Mouse (Mus musculus): ENCODE data around the gene Cds2. TPM values are rescaled to one million over a fixed set of nuclear protein-coding genes. Genes with fewer than 3 reads are reported as not detected.

Cds2 gene
- polyA plus RNA-seq, 1 experiment from 2014 or later: 20.8 TPM

GRCm38 (mm10) chr2:132292083-132292482, 29.1 kb downstream of the Cds2 start:
- Histone ChIP-seq H3K36me3 (ENCODE audit: control insufficient read depth, insufficient read depth, low read length) (peaks cover 18% of the 10 kb centered on the region), H3K27ac (ENCODE audit: low read length) (no peak overlapping the region), H3K4me1 (ENCODE audit: control insufficient read depth, insufficient read depth, low read length) (no peaks in the 10 kb centered on the region), H3K4me2 (replicated peaks; ENCODE audit: low read depth, low read length) (no peak overlapping the region), H3K4me3 (ENCODE audit: low read depth, low read length) (no peak overlapping the region), H3K9ac (replicated peaks; ENCODE audit: low read depth, low read length) (no peak overlapping the region), H3K27me3 (ENCODE audit: control insufficient read depth, insufficient read depth, low read length) (no peaks in the 10 kb centered on the region), H3K9me3 (ENCODE audit: control insufficient read depth, low read depth, low read length) (no peaks in the 10 kb centered on the region)
- 36% methylated on average over 4 of the region's 4 CpGs for WGBS
- ATAC-seq (ENCODE audit: insufficient number of reproducible peaks, insufficient read depth, low FRiP score, low read depth): no peak

- no peak overlapping the region for H3K9ac ChIP-seq (replicated peaks; ENCODE audit: low read depth, low read length)
- no peak for ATAC-seq (ENCODE audit: insufficient number of reproducible peaks, insufficient read depth, low FRiP score, low read depth)
These were observed 30.9 kb downstream of the Cds2 start for GRCm38 (mm10) chr2:132293694-132294450.

GRCm38 (mm10) chr2:132298250-132298649, 35.3 kb downstream of the Cds2 start:
- Histone ChIP-seq H3K36me3 (ENCODE audit: control insufficient read depth, insufficient read depth, low read length) (peaks cover 36% of the 10 kb centered on the region), H3K27ac (ENCODE audit: low read length) (no peak overlapping the region), H3K4me2 (replicated peaks; ENCODE audit: low read depth, low read length) (no peak overlapping the region), H3K4me1 (ENCODE audit: control insufficient read depth, insufficient read depth, low read length) (no peaks in the 10 kb centered on the region), H3K4me3 (ENCODE audit: low read depth, low read length) (no peak overlapping the region), H3K9me3 (ENCODE audit: control insufficient read depth, low read depth, low read length) (no peaks in the 10 kb centered on the region), H3K9ac (replicated peaks; ENCODE audit: low read depth, low read length) (no peak overlapping the region), H3K27me3 (ENCODE audit: control insufficient read depth, insufficient read depth, low read length) (no peaks in the 10 kb centered on the region)
- no peak for ATAC-seq (ENCODE audit: insufficient number of reproducible peaks, insufficient read depth, low FRiP score, low read depth)
- WGBS: 98% methylated on average over 4 of the region's 4 CpGs

More at GRCm38 (mm10) chr2:132293694-132294450, 30.9 kb downstream of the Cds2 start:
- no peak overlapping the region for H3K27ac ChIP-seq (ENCODE audit: low read length)
- H3K4me2 ChIP-seq (replicated peaks; ENCODE audit: low read depth, low read length): no peak overlapping the region
- H3K4me1 ChIP-seq (ENCODE audit: control insufficient read depth, insufficient read depth, low read length): no peaks in the 10 kb centered on the region
- no peak overlapping the region for H3K4me3 ChIP-seq (ENCODE audit: low read depth, low read length)
- no peaks in the 10 kb centered on the region for H3K27me3 ChIP-seq (ENCODE audit: control insufficient read depth, insufficient read depth, low read length)
- 92% methylated on average over 10 of the region's 10 CpGs for WGBS
- no peaks in the 10 kb centered on the region for H3K9me3 ChIP-seq (ENCODE audit: control insufficient read depth, low read depth, low read length)
- H3K36me3 ChIP-seq (ENCODE audit: control insufficient read depth, insufficient read depth, low read length): peaks cover 26% of the 10 kb centered on the region

DNA sequence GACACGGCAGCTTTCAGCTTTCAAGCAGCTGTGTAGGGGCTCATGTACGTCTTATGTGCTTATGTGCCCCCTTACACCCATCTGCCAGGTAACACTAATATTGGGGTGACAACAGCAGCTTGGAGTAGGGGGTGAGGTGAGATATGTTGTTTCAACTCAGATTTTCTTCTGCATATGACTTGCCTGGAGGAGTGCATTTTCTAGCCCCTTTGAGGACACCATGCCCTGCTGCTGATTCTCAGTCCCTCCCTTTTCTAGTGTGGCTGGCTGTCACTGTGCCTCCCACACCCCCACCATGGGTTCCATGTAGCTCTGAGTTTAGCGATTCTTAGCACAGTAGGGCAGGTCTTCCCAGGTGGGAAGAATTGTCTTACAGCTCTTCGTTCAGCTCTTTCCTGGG, 38.5 kb downstream of the Cds2 start:
- H3K9me3 ChIP-seq (ENCODE audit: control insufficient read depth, low read depth, low read length): no peaks in the 10 kb centered on the region
- no peaks in the 10 kb centered on the region for H3K27me3 ChIP-seq (ENCODE audit: control insufficient read depth, insufficient read depth, low read length)
- H3K4me1 ChIP-seq (ENCODE audit: control insufficient read depth, insufficient read depth, low read length): no peaks in the 10 kb centered on the region
- no peak overlapping the region for H3K27ac ChIP-seq (ENCODE audit: low read length)
- 94% methylated on average over 4 of the region's 4 CpGs for WGBS
- no peak for ATAC-seq (ENCODE audit: insufficient number of reproducible peaks, insufficient read depth, low FRiP score, low read depth)
- H3K9ac ChIP-seq (replicated peaks; ENCODE audit: low read depth, low read length): no peak overlapping the region
- H3K4me2 ChIP-seq (replicated peaks; ENCODE audit: low read depth, low read length): no peak overlapping the region
- H3K4me3 ChIP-seq (ENCODE audit: low read depth, low read length): no peak overlapping the region
- H3K36me3 ChIP-seq (ENCODE audit: control insufficient read depth, insufficient read depth, low read length): peaks cover 26% of the 10 kb centered on the region

DNA sequence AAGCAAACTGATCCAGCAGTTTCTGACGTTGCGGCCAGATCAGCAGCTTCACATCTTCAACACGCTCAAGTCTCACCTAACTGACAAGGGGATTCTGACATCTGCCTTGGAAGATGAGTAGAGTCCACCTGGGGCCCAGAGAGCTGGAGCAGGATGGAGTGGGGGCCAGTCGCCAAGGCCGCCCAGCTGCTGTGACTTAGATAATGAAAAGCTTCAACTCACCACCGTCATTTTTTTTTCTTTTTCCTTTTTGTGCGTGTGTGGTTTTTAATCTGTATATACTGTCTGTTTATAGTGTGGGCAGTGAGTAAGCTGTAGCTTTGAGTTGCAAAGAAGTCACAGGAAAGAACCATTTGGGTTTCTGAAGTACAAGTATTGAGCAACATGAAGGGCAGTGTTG, 42.2 kb downstream of the Cds2 start:
- ATAC-seq (ENCODE audit: insufficient number of reproducible peaks, insufficient read depth, low FRiP score, low read depth): no peak

DNA sequence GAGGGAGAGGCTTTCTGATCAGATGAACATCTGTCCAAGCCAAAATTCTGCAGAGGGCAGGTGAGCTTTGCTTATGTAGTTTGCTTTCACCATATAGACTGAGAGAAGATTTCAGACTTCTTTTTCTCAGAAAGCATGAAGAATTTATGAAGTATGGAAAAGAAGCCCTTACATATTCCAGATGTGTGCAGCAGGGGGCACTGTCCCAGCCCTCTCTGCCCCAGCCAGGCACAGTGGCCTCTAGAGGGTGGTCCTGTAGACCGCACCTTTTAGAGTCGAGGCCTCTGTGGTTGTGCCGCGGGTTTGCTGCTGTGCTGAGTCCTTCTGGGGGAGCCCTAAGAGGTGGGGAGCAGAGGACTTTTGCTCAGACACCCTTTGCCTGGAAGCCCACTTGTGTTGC, 43.0 kb downstream of the Cds2 start:
- Histone ChIP-seq H3K36me3 (ENCODE audit: control insufficient read depth, insufficient read depth, low read length) (peaks cover 9% of the 10 kb centered on the region), H3K9ac (replicated peaks; ENCODE audit: low read depth, low read length) (no peak overlapping the region), H3K4me2 (replicated peaks; ENCODE audit: low read depth, low read length) (no peak overlapping the region), H3K4me3 (ENCODE audit: low read depth, low read length) (no peak overlapping the region), H3K4me1 (ENCODE audit: control insufficient read depth, insufficient read depth, low read length) (no peaks in the 10 kb centered on the region), H3K9me3 (ENCODE audit: control insufficient read depth, low read depth, low read length) (no peaks in the 10 kb centered on the region), H3K27ac (ENCODE audit: low read length) (no peak overlapping the region), H3K27me3 (ENCODE audit: control insufficient read depth, insufficient read depth, low read length) (no peaks in the 10 kb centered on the region)
- WGBS: 53% methylated on average over 4 of the region's 4 CpGs
- no peak for ATAC-seq (ENCODE audit: insufficient number of reproducible peaks, insufficient read depth, low FRiP score, low read depth)

More for the DNA sequence above, 42.2 kb downstream of the Cds2 start:
- Histone ChIP-seq H3K4me3 (ENCODE audit: low read depth, low read length) (no peak overlapping the region), H3K9ac (replicated peaks; ENCODE audit: low read depth, low read length) (no peak overlapping the region), H3K36me3 (ENCODE audit: control insufficient read depth, insufficient read depth, low read length) (peaks cover 9% of the 10 kb centered on the region), H3K27me3 (ENCODE audit: control insufficient read depth, insufficient read depth, low read length) (no peaks in the 10 kb centered on the region), H3K4me1 (ENCODE audit: control insufficient read depth, insufficient read depth, low read length) (no peaks in the 10 kb centered on the region), H3K4me2 (replicated peaks; ENCODE audit: low read depth, low read length) (no peak overlapping the region), H3K27ac (ENCODE audit: low read length) (no peak overlapping the region), H3K9me3 (ENCODE audit: control insufficient read depth, low read depth, low read length) (no peaks in the 10 kb centered on the region)
- 86% methylated on average over 7 of the region's 7 CpGs for WGBS

GRCm38 (mm10) chr2:132307213-132307843, 44.4 kb downstream of the Cds2 start:
- Histone ChIP-seq H3K4me1 (ENCODE audit: control insufficient read depth, insufficient read depth, low read length) (no peaks in the 10 kb centered on the region), H3K27me3 (ENCODE audit: control insufficient read depth, insufficient read depth, low read length) (no peaks in the 10 kb centered on the region), H3K4me3 (ENCODE audit: low read depth, low read length) (no peak overlapping the region), H3K4me2 (replicated peaks; ENCODE audit: low read depth, low read length) (no peak overlapping the region), H3K9me3 (ENCODE audit: control insufficient read depth, low read depth, low read length) (no peaks in the 10 kb centered on the region), H3K9ac (replicated peaks; ENCODE audit: low read depth, low read length) (no peak overlapping the region), H3K36me3 (ENCODE audit: control insufficient read depth, insufficient read depth, low read length) (peaks cover 7% of the 10 kb centered on the region), H3K27ac (ENCODE audit: low read length) (no peak overlapping the region)
- 93% methylated on average over 11 of the region's 11 CpGs for WGBS
- no peak for ATAC-seq (ENCODE audit: insufficient number of reproducible peaks, insufficient read depth, low FRiP score, low read depth)

- no peaks in the 10 kb centered on the region for H3K9me3 ChIP-seq (ENCODE audit: control insufficient read depth, low read depth, low read length)
- no peak overlapping the region for H3K4me2 ChIP-seq (replicated peaks; ENCODE audit: low read depth, low read length)
- H3K9ac ChIP-seq (replicated peaks; ENCODE audit: low read depth, low read length): no peak overlapping the region
- 95% methylated on average over 6 of the region's 6 CpGs for WGBS
- H3K27me3 ChIP-seq (ENCODE audit: control insufficient read depth, insufficient read depth, low read length): no peaks in the 10 kb centered on the region
- H3K4me1 ChIP-seq (ENCODE audit: control insufficient read depth, insufficient read depth, low read length): no peaks in the 10 kb centered on the region
- H3K36me3 ChIP-seq (ENCODE audit: control insufficient read depth, insufficient read depth, low read length): peaks cover 6% of the 10 kb centered on the region
- H3K4me3 ChIP-seq (ENCODE audit: low read depth, low read length): no peak overlapping the region
- H3K27ac ChIP-seq (ENCODE audit: low read length): no peak overlapping the region
- no peak for ATAC-seq (ENCODE audit: insufficient number of reproducible peaks, insufficient read depth, low FRiP score, low read depth)
These were observed 45.9 kb downstream of the Cds2 start for GRCm38 (mm10) chr2:132308829-132309228.

Data from stomach, embryonic 14.5 days (tissue).